Mouse (Mus musculus) lung, postnatal 36 days (tissue): ENCODE measurements around the gene 4921536K21Rik.
"Not testable (repeated sequence)": the region's sequence is repeated elsewhere in the genome, so short reads cannot be mapped to it uniquely, and the experiment has no call there.

Experiments
- DNase-seq: peaks from one replicate; pipeline ENCODE4 v3.0.0; 2022; ENCODE audit warnings: mixed read lengths

4921536K21Rik gene

GRCm38 (mm10) chr11:3894406-3895281 is at the start of gene 4921536K21Rik, which contains the start of gene Dusp18:
Gene 4921536K21Rik (minus strand): TSS chr11:3895098.
Gene Dusp18 (plus strand): TSS chr11:3895240.
- DNase-seq, result peak; percentile 97

- DNase-seq, result no peak
These were observed 46.5 kb upstream of the 4921536K21Rik start for GRCm38 (mm10) chr11:3941371-3941770.

GRCm38 (mm10) chr11:3937321-3937874 is 42.5 kb upstream of the 4921536K21Rik start:
- no peak for DNase-seq

- DNase-seq, result no peak
These were observed 41.4 kb upstream of the 4921536K21Rik start for GRCm38 (mm10) chr11:3936318-3936717.

- no peak for DNase-seq
These were observed 40.2 kb upstream of the 4921536K21Rik start for GRCm38 (mm10) chr11:3935135-3935534.

GRCm38 (mm10) chr11:3933756-3934285 is 38.9 kb upstream of the 4921536K21Rik start:
- DNase-seq, result no peak

- DNase-seq, result peak; percentile 97
These were observed 36.8 kb upstream of the 4921536K21Rik start, which contains the start of gene Tcn2 for GRCm38 (mm10) chr11:3931511-3932211. Gene Tcn2 (minus strand): TSS chr11:3932159.

- DNase-seq, result no peak
These were observed 36.0 kb upstream of the 4921536K21Rik start for GRCm38 (mm10) chr11:3930931-3931330.

GRCm38 (mm10) chr11:3930019-3930418 is 35.1 kb upstream of the 4921536K21Rik start:
- peak; percentile 71 for DNase-seq

- no peak for DNase-seq
These were observed 31.0 kb upstream of the 4921536K21Rik start for GRCm38 (mm10) chr11:3925916-3926315.

GRCm38 (mm10) chr11:3922731-3923130 is 27.8 kb upstream of the 4921536K21Rik start:
- no peak for DNase-seq

- no peak for DNase-seq
These were observed 27.2 kb upstream of the 4921536K21Rik start for GRCm38 (mm10) chr11:3922115-3922514.

GRCm38 (mm10) chr11:3921281-3921850 is 26.5 kb upstream of the 4921536K21Rik start:
- DNase-seq, result peak; percentile 65

GRCm38 (mm10) chr11:3920476-3920875 is 25.6 kb upstream of the 4921536K21Rik start:
- DNase-seq, result no peak

- DNase-seq, result peak; percentile 52
These were observed 23.8 kb upstream of the 4921536K21Rik start for GRCm38 (mm10) chr11:3918738-3919137.

GRCm38 (mm10) chr11:3914109-3914840 is 19.4 kb upstream of the 4921536K21Rik start, which contains the start of gene Slc35e4:
Gene Slc35e4 (minus strand): TSS chr11:3914664.
- DNase-seq, result peak; percentile 88

GRCm38 (mm10) chr11:3913316-3914108 is 18.6 kb upstream of the 4921536K21Rik start:
- peak; percentile 96 for DNase-seq

GRCm38 (mm10) chr11:3912875-3913271 is 18.0 kb upstream of the 4921536K21Rik start:
- peak; percentile 41 for DNase-seq

GRCm38 (mm10) chr11:3912100-3912874 is 17.4 kb upstream of the 4921536K21Rik start:
- DNase-seq, result peak; percentile 50

GRCm38 (mm10) chr11:3911440-3911839 is 16.5 kb upstream of the 4921536K21Rik start:
- not testable (repeated sequence) for DNase-seq
